Mouse (Mus musculus): ENCODE results near the gene Lrrc71. TPM values are rescaled to one million over a fixed set of nuclear protein-coding genes. Genes with fewer than 3 reads are reported as not detected.

Lrrc71 gene
- polyA plus RNA-seq, 1 experiment = 15.4 TPM

GRCm38 (mm10) chr3:87765631-87766283, 17.3 kb upstream of the Lrrc71 start:
- WGBS = 75% methylated on average over 5 of the region's 5 CpGs
- Histone ChIP-seq H3K4me1 (ENCODE audit: control insufficient read depth, insufficient read depth, low read length) (peaks cover 15% of the 10 kb centered on the region), H3K4me3 (replicated peaks; ENCODE audit: extremely low read depth, low read depth, low read length) (no peak overlapping the region)
- no peak for TF ChIP-seq POLR2A (IDR thresholded peaks at IDR 0.05; ENCODE audit: borderline replicate concordance, extremely low read depth, low read depth, low read length)
- no peak for TF ChIP-seq CTCF (IDR thresholded peaks at IDR 0.05; ENCODE audit: insufficient read depth, low read length)
- no peak for DNase-seq

GRCm38 (mm10) chr3:87765091-87765490, 16.7 kb upstream of the Lrrc71 start:
- Histone ChIP-seq H3K4me3 (replicated peaks; ENCODE audit: extremely low read depth, low read depth, low read length) (peak overlapping the region; percentile 24), H3K4me1 (ENCODE audit: control insufficient read depth, insufficient read depth, low read length) (peaks cover 15% of the 10 kb centered on the region)
- peak; percentile 44 for DNase-seq
- no peak for TF ChIP-seq CTCF (IDR thresholded peaks at IDR 0.05; ENCODE audit: insufficient read depth, low read length)
- no peak for TF ChIP-seq POLR2A (IDR thresholded peaks at IDR 0.05; ENCODE audit: borderline replicate concordance, extremely low read depth, low read depth, low read length)
- WGBS = 19% methylated on average over 10 of the region's 10 CpGs

- no peak for TF ChIP-seq POLR2A (IDR thresholded peaks at IDR 0.05; ENCODE audit: borderline replicate concordance, extremely low read depth, low read depth, low read length)
- TF ChIP-seq CTCF (IDR thresholded peaks at IDR 0.05; ENCODE audit: insufficient read depth, low read length) = no peak
- Histone ChIP-seq H3K4me3 (replicated peaks; ENCODE audit: extremely low read depth, low read depth, low read length) (peak overlapping the region; percentile 24), H3K4me1 (ENCODE audit: control insufficient read depth, insufficient read depth, low read length) (peaks cover 15% of the 10 kb centered on the region)
- no peak for DNase-seq
- WGBS = 16% methylated on average over 10 of the region's 10 CpGs
Observed at GRCm38 (mm10) chr3:87764506-87764905, 16.1 kb upstream of the Lrrc71 start.

- TF ChIP-seq CTCF (IDR thresholded peaks at IDR 0.05; ENCODE audit: insufficient read depth, low read length) (no peak), POLR2A (IDR thresholded peaks at IDR 0.05; ENCODE audit: borderline replicate concordance, extremely low read depth, low read depth, low read length) (no peak)
- Histone ChIP-seq H3K4me3 (replicated peaks; ENCODE audit: extremely low read depth, low read depth, low read length) (peak overlapping the region; percentile 20), H3K4me1 (ENCODE audit: control insufficient read depth, insufficient read depth, low read length) (peaks cover 15% of the 10 kb centered on the region)
- peak; percentile 52 for DNase-seq
- 12% methylated on average over 15 of the region's 15 CpGs for WGBS
Observed at GRCm38 (mm10) chr3:87763683-87764289, 15.4 kb upstream of the Lrrc71 start.

- TF ChIP-seq POLR2A (IDR thresholded peaks at IDR 0.05; ENCODE audit: borderline replicate concordance, extremely low read depth, low read depth, low read length) (no peak), CTCF (IDR thresholded peaks at IDR 0.05; ENCODE audit: insufficient read depth, low read length) (no peak)
- H3K4me3 ChIP-seq (replicated peaks; ENCODE audit: extremely low read depth, low read depth, low read length) = no peak overlapping the region
Observed at GRCm38 (mm10) chr3:87763202-87763601, 14.8 kb upstream of the Lrrc71 start.

GRCm38 (mm10) chr3:87761408-87762375, 13.3 kb upstream of the Lrrc71 start:
- H3K4me3 ChIP-seq (replicated peaks; ENCODE audit: extremely low read depth, low read depth, low read length) = no peak overlapping the region
- TF ChIP-seq CTCF (IDR thresholded peaks at IDR 0.05; ENCODE audit: insufficient read depth, low read length) (no peak), POLR2A (IDR thresholded peaks at IDR 0.05; ENCODE audit: borderline replicate concordance, extremely low read depth, low read depth, low read length) (no peak)
- WGBS = 68% methylated on average over 20 of the region's 20 CpGs
- DNase-seq = no peak
- peaks cover 12% of the 10 kb centered on the region for H3K4me1 ChIP-seq (ENCODE audit: control insufficient read depth, insufficient read depth, low read length)

More at GRCm38 (mm10) chr3:87763202-87763601, 14.8 kb upstream of the Lrrc71 start:
- no peak for DNase-seq
- H3K4me1 ChIP-seq (ENCODE audit: control insufficient read depth, insufficient read depth, low read length) = peaks cover 15% of the 10 kb centered on the region
- 37% methylated on average over 4 of the region's 4 CpGs for WGBS

- no peak overlapping the region for H3K4me3 ChIP-seq (replicated peaks; ENCODE audit: extremely low read depth, low read depth, low read length)
- H3K4me1 ChIP-seq (ENCODE audit: control insufficient read depth, insufficient read depth, low read length) = peaks cover 2% of the 10 kb centered on the region
- DNase-seq = no peak
- 50% methylated on average over 5 of the region's 5 CpGs for WGBS
- no peak for TF ChIP-seq CTCF (IDR thresholded peaks at IDR 0.05; ENCODE audit: insufficient read depth, low read length)
- no peak for TF ChIP-seq POLR2A (IDR thresholded peaks at IDR 0.05; ENCODE audit: borderline replicate concordance, extremely low read depth, low read depth, low read length)
Observed at GRCm38 (mm10) chr3:87758641-87759040, 10.2 kb upstream of the Lrrc71 start.

GRCm38 (mm10) chr3:87756488-87756887, 8.1 kb upstream of the Lrrc71 start:
- WGBS = 76% methylated on average over 20 of the region's 20 CpGs
- TF ChIP-seq POLR2A (IDR thresholded peaks at IDR 0.05; ENCODE audit: borderline replicate concordance, extremely low read depth, low read depth, low read length) (no peak), CTCF (IDR thresholded peaks at IDR 0.05; ENCODE audit: insufficient read depth, low read length) (no peak)
- H3K4me1 ChIP-seq (ENCODE audit: control insufficient read depth, insufficient read depth, low read length) = peaks cover 2% of the 10 kb centered on the region; the same call in 1 of the 2 replicates
- DNase-seq = no peak
- H3K4me3 ChIP-seq (replicated peaks; ENCODE audit: extremely low read depth, low read depth, low read length) = no peak overlapping the region

- 14% methylated on average over 24 of the region's 24 CpGs for WGBS
- Histone ChIP-seq H3K4me1 (ENCODE audit: control insufficient read depth, insufficient read depth, low read length) (peaks cover 2% of the 10 kb centered on the region; the same call in 1 of the 2 replicates), H3K4me3 (replicated peaks; ENCODE audit: extremely low read depth, low read depth, low read length) (no peak overlapping the region)
- no peak for TF ChIP-seq POLR2A (IDR thresholded peaks at IDR 0.05; ENCODE audit: borderline replicate concordance, extremely low read depth, low read depth, low read length)
- TF ChIP-seq CTCF (IDR thresholded peaks at IDR 0.05; ENCODE audit: insufficient read depth, low read length) = peak; percentile 77
- peak; percentile 86 for DNase-seq
Observed at GRCm38 (mm10) chr3:87755964-87756363, 7.5 kb upstream of the Lrrc71 start.

Data from lung, adult 2 months (tissue).